Mouse (Mus musculus) embryonic facial prominence, embryonic 10.5 days (tissue): Measurements from ENCODE around the gene Esrrg. TPM values are rescaled to one million over a fixed set of nuclear protein-coding genes. Genes with fewer than 3 reads are reported as not detected.

Source experiments
- DNase-seq: peaks from one replicate; pipeline ENCODE4 v3.0.0-alpha.2; 2017; ENCODE audit warnings: low spot score
- H3K27ac ChIP-seq: fragments of 300-500 bp; sonication (generic); replicated peaks from 2 replicates; pipeline ENCODE4 v1.5.1; 2016; ENCODE audit warnings: mild to moderate bottlenecking
- H3K27me3 ChIP-seq: fragments of 300-500 bp; sonication (generic); replicated peaks from 2 replicates; pipeline ENCODE4 v1.6.1; 2016; ENCODE audit warnings: low read depth, mild to moderate bottlenecking; ENCODE audit not compliant: poor library complexity, severe bottlenecking
- H3K36me3 ChIP-seq: fragments of 300-500 bp; sonication (generic); replicated peaks from 2 replicates; pipeline ENCODE4 v1.6.1; 2016; ENCODE audit warnings: mild to moderate bottlenecking, moderate library complexity
- H3K4me1 ChIP-seq: fragments of 300-500 bp; sonication (generic); 2 replicates; pipeline ENCODE4 v1.6.1; 2016
- H3K4me3 ChIP-seq: fragments of 300-500 bp; sonication (generic); 2 replicates; pipeline ENCODE4 v1.5.1; 2016; ENCODE audit warnings: mild to moderate bottlenecking, moderate library complexity
- H3K9me3 ChIP-seq: fragments of 300-500 bp; sonication (generic); 2 replicates; pipeline ENCODE4 v1.6.1; 2016; ENCODE audit warnings: mild to moderate bottlenecking
- WGBS: fragments of 180-500 bp; shearing (Covaris S2); methylation state at CpG from one replicate; pipeline ENCODE4 v1.1.7; 2016; 5-methylcytosine and 5-hydroxymethylcytosine counted together
- polyA plus RNA-seq: library from polyadenylated mRNA; unstranded; fragments of >200 nt; fragmentation: Nextera tagmentation; extraction: Ambion mirVana; gene quantifications from 2 replicates; pipeline ENCODE4 v1.2.1, GENCODE M21; 2016

Gene Esrrg
- polyA plus RNA-seq, 1 experiment from 2014 or later, result 1.1 TPM

GRCm38 (mm10) chr1:187652445-187652844 lies 43.9 kb downstream of the Esrrg start:
- H3K4me3 ChIP-seq, result peak overlapping the region; percentile 71
- H3K27ac ChIP-seq, result 0 out of 2 replicates have a peak overlapping the region, but pooled peaks have one; percentile 12
- DNase-seq, result peak; percentile 29

GRCm38 (mm10) chr1:187653390-187653789 lies 44.8 kb downstream of the Esrrg start:
- WGBS, result 50% methylated on average over 9 of the region's 9 CpGs
- no peak for DNase-seq
- peaks cover 15% of the 10 kb centered on the region for H3K27me3 ChIP-seq

More at GRCm38 (mm10) chr1:187652445-187652844, 43.9 kb downstream of the Esrrg start:
- Histone ChIP-seq H3K27me3 (peaks cover 15% of the 10 kb centered on the region), H3K36me3 (no peaks in the 10 kb centered on the region), H3K9me3 (no peaks in the 10 kb centered on the region), H3K4me1 (peaks cover 20% of the 10 kb centered on the region)
- WGBS, result 10% methylated on average over 7 of the region's 7 CpGs

GRCm38 (mm10) chr1:187660963-187661362 lies 52.4 kb downstream of the Esrrg start:
- Histone ChIP-seq H3K9me3 (no peaks in the 10 kb centered on the region), H3K36me3 (no peaks in the 10 kb centered on the region), H3K4me3 (no peak overlapping the region), H3K27ac (no peak overlapping the region), H3K27me3 (no peaks in the 10 kb centered on the region), H3K4me1 (peaks cover 37% of the 10 kb centered on the region)
- 84% methylated on average over 9 of the region's 9 CpGs for WGBS
- no peak for DNase-seq

More at GRCm38 (mm10) chr1:187653390-187653789, 44.8 kb downstream of the Esrrg start:
- no peak overlapping the region for H3K4me3 ChIP-seq
- H3K4me1 ChIP-seq, result peaks cover 20% of the 10 kb centered on the region
- no peaks in the 10 kb centered on the region for H3K36me3 ChIP-seq
- no peaks in the 10 kb centered on the region for H3K9me3 ChIP-seq
- peak overlapping the region; percentile 40; the same call in 1 of the 2 replicates for H3K27ac ChIP-seq

GRCm38 (mm10) chr1:187662083-187662609 lies 53.6 kb downstream of the Esrrg start:
- Histone ChIP-seq H3K4me1 (peaks cover 46% of the 10 kb centered on the region), H3K27ac (peak overlapping the region; percentile 66), H3K9me3 (no peaks in the 10 kb centered on the region), H3K27me3 (no peaks in the 10 kb centered on the region), H3K4me3 (no peak overlapping the region), H3K36me3 (no peaks in the 10 kb centered on the region)
- peak; percentile 39 for DNase-seq
- WGBS, result 37% methylated on average over 12 of the region's 12 CpGs

- H3K4me3 ChIP-seq, result no peak overlapping the region
- WGBS, result 67% methylated on average over 6 of the region's 6 CpGs
- H3K27me3 ChIP-seq, result no peaks in the 10 kb centered on the region
- H3K9me3 ChIP-seq, result no peaks in the 10 kb centered on the region
- no peak for DNase-seq
- no peaks in the 10 kb centered on the region for H3K36me3 ChIP-seq
- H3K27ac ChIP-seq, result no peak overlapping the region
- H3K4me1 ChIP-seq, result peaks cover 46% of the 10 kb centered on the region
Measured at GRCm38 (mm10) chr1:187663376-187663775, 54.8 kb downstream of the Esrrg start.

GRCm38 (mm10) chr1:187664261-187664660 lies 55.7 kb downstream of the Esrrg start:
- Histone ChIP-seq H3K36me3 (no peaks in the 10 kb centered on the region), H3K27me3 (no peaks in the 10 kb centered on the region), H3K4me3 (no peak overlapping the region), H3K4me1 (peaks cover 48% of the 10 kb centered on the region), H3K27ac (no peak overlapping the region), H3K9me3 (no peaks in the 10 kb centered on the region)
- no peak for DNase-seq
- 88% methylated on average over 7 of the region's 7 CpGs for WGBS

- Histone ChIP-seq H3K4me1 (peaks cover 48% of the 10 kb centered on the region), H3K9me3 (no peaks in the 10 kb centered on the region), H3K4me3 (no peak overlapping the region), H3K27me3 (no peaks in the 10 kb centered on the region), H3K36me3 (no peaks in the 10 kb centered on the region), H3K27ac (no peak overlapping the region; the same call in 1 of the 2 replicates)
- 19% methylated on average over 10 of the region's 10 CpGs for WGBS
- DNase-seq, result peak; percentile 22
Measured at GRCm38 (mm10) chr1:187665901-187666600, 57.5 kb downstream of the Esrrg start.

- H3K9me3 ChIP-seq, result no peaks in the 10 kb centered on the region
- H3K4me3 ChIP-seq, result no peak overlapping the region
- WGBS, result 93% methylated on average over 6 of the region's 6 CpGs
- H3K4me1 ChIP-seq, result peaks cover 37% of the 10 kb centered on the region
- no peaks in the 10 kb centered on the region for H3K27me3 ChIP-seq
- H3K36me3 ChIP-seq, result no peaks in the 10 kb centered on the region
- H3K27ac ChIP-seq, result no peak overlapping the region
- no peak for DNase-seq
Measured at GRCm38 (mm10) chr1:187669746-187670145, 61.2 kb downstream of the Esrrg start.

GRCm38 (mm10) chr1:187672446-187672845 lies 63.9 kb downstream of the Esrrg start:
- no peaks in the 10 kb centered on the region for H3K36me3 ChIP-seq
- peaks cover 51% of the 10 kb centered on the region for H3K4me1 ChIP-seq
- H3K9me3 ChIP-seq, result no peaks in the 10 kb centered on the region
- H3K27ac ChIP-seq, result 0 out of 2 replicates have a peak overlapping the region, but pooled peaks have one; percentile 19
- 68% methylated on average over 5 of the region's 5 CpGs for WGBS
- no peaks in the 10 kb centered on the region for H3K27me3 ChIP-seq
- DNase-seq, result no peak
- H3K4me3 ChIP-seq, result no peak overlapping the region

GRCm38 (mm10) chr1:187674771-187675186 lies 66.2 kb downstream of the Esrrg start:
- Histone ChIP-seq H3K27ac (peak overlapping the region; percentile 61; the same call in 1 of the 2 replicates), H3K27me3 (no peaks in the 10 kb centered on the region), H3K4me3 (no peak overlapping the region), H3K4me1 (peaks cover 52% of the 10 kb centered on the region), H3K36me3 (no peaks in the 10 kb centered on the region), H3K9me3 (no peaks in the 10 kb centered on the region)
- peak; percentile 64 for DNase-seq
- 37% methylated on average over 10 of the region's 10 CpGs for WGBS

GRCm38 (mm10) chr1:187676626-187677025 lies 68.0 kb downstream of the Esrrg start:
- WGBS, result 48% methylated on average over 10 of the region's 10 CpGs

GRCm38 (mm10) chr1:187679246-187679645 lies 70.7 kb downstream of the Esrrg start:
- WGBS, result 66% methylated on average over 1 of the region's 1 CpGs
- no peaks in the 10 kb centered on the region for H3K27me3 ChIP-seq
- no peaks in the 10 kb centered on the region for H3K9me3 ChIP-seq
- H3K4me3 ChIP-seq, result no peak overlapping the region
- no peak overlapping the region for H3K27ac ChIP-seq
- peaks cover 36% of the 10 kb centered on the region for H3K4me1 ChIP-seq
- DNase-seq, result no peak
- H3K36me3 ChIP-seq, result no peaks in the 10 kb centered on the region

More at GRCm38 (mm10) chr1:187676626-187677025, 68.0 kb downstream of the Esrrg start:
- H3K27ac ChIP-seq, result peak overlapping the region; percentile 57; the same call in 1 of the 2 replicates
- DNase-seq, result peak; percentile 56
- H3K36me3 ChIP-seq, result no peaks in the 10 kb centered on the region
- no peak overlapping the region for H3K4me3 ChIP-seq
- no peaks in the 10 kb centered on the region for H3K9me3 ChIP-seq
- peaks cover 52% of the 10 kb centered on the region for H3K4me1 ChIP-seq
- H3K27me3 ChIP-seq, result no peaks in the 10 kb centered on the region

GRCm38 (mm10) chr1:187684519-187684918 lies 75.9 kb downstream of the Esrrg start:
- DNase-seq, result no peak
- 81% methylated on average over 4 of the region's 4 CpGs for WGBS

More at GRCm38 (mm10) chr1:187684519-187684918, 75.9 kb downstream of the Esrrg start:
- no peak overlapping the region for H3K27ac ChIP-seq
- H3K4me3 ChIP-seq, result no peak overlapping the region
- no peaks in the 10 kb centered on the region for H3K27me3 ChIP-seq
- no peaks in the 10 kb centered on the region for H3K36me3 ChIP-seq
- H3K9me3 ChIP-seq, result no peaks in the 10 kb centered on the region
- peaks cover 4% of the 10 kb centered on the region for H3K4me1 ChIP-seq
